In genomic region chr11:39653595-39653994, GRCm38 (mm10) we compare ENCODE assay signal across 18 mouse cellular contexts.
"Had no signal": no experiment of that assay in that cellular context is flagged by ENCODE, and none has a peak within 500 bp of the region (broad histone marks: within the 10 kb centered on the region; RNA-seq: fewer than 3 reads in every experiment).

No protein-coding gene starts in this region.

- H3K9me3 ChIP-seq: liver, embryonic 13.5 days; liver, embryonic 15.5 days; lung, embryonic 15.5 days; midbrain, embryonic 10.5 days; midbrain, embryonic 12.5 days; stomach, embryonic 15.5 days had no signal

- H3K4me3 ChIP-seq: liver, embryonic 13.5 days; liver, embryonic 15.5 days; lung, embryonic 15.5 days; midbrain, embryonic 10.5 days; midbrain, embryonic 12.5 days; myocyte; stomach, embryonic 15.5 days had no signal

- ATAC-seq: liver, postnatal 0 days; lung, postnatal 0 days; midbrain, embryonic 16.5 days had no signal

- H3K4me1 ChIP-seq: liver, embryonic 13.5 days; liver, embryonic 15.5 days; lung, embryonic 15.5 days; midbrain, embryonic 10.5 days; midbrain, embryonic 12.5 days; stomach, embryonic 15.5 days had no signal

- H3K36me3 ChIP-seq: liver, embryonic 13.5 days; liver, embryonic 15.5 days; lung, embryonic 15.5 days; midbrain, embryonic 10.5 days; midbrain, embryonic 12.5 days; stomach, embryonic 15.5 days had no signal

- H3K9ac ChIP-seq: liver, embryonic 13.5 days; liver, embryonic 15.5 days; liver, postnatal 0 days; lung, embryonic 15.5 days; midbrain, embryonic 12.5 days; stomach, embryonic 15.5 days had no signal

- DNase-seq: liver, embryonic 13.5 days; liver, postnatal 0 days; lung, adult 2 months; lung, postnatal 4 days; midbrain, embryonic 14.5 days; right cerebral cortex, postnatal 14 days; thymus, adult 2 months; thymus, postnatal 25 days; thymus, postnatal 4 days had no signal

- H3K27ac ChIP-seq: liver, embryonic 13.5 days; liver, embryonic 15.5 days; lung, embryonic 15.5 days; midbrain, embryonic 10.5 days; midbrain, embryonic 12.5 days; stomach, embryonic 15.5 days; stomach, postnatal 0 days had no signal

- H3K27me3 ChIP-seq: liver, embryonic 13.5 days; liver, embryonic 15.5 days; lung, embryonic 15.5 days; midbrain, embryonic 12.5 days; stomach, embryonic 15.5 days had no signal

- H3K4me2 ChIP-seq: liver, embryonic 13.5 days; liver, embryonic 15.5 days; lung, embryonic 15.5 days; midbrain, embryonic 12.5 days; stomach, embryonic 15.5 days had no signal
